Mouse (Mus musculus) mouse trophoblast stem cell (cell line): ENCODE data around the gene Lrg1.
"Not testable (repeated sequence)": the region's sequence is repeated elsewhere in the genome, so short reads cannot be mapped to it uniquely, and the experiment has no call there.

ENCODE experiments used
- in situ Hi-C, 2 experiments: fragments of 300-500 bp; cut with MseI, MboI; formaldehyde crosslinking; loops; 2 replicates in 1 of 2; 3 replicates in 1 of 2; pipeline ENCODE4 v1.15.1; 2025

Lrg1 gene

DNA sequence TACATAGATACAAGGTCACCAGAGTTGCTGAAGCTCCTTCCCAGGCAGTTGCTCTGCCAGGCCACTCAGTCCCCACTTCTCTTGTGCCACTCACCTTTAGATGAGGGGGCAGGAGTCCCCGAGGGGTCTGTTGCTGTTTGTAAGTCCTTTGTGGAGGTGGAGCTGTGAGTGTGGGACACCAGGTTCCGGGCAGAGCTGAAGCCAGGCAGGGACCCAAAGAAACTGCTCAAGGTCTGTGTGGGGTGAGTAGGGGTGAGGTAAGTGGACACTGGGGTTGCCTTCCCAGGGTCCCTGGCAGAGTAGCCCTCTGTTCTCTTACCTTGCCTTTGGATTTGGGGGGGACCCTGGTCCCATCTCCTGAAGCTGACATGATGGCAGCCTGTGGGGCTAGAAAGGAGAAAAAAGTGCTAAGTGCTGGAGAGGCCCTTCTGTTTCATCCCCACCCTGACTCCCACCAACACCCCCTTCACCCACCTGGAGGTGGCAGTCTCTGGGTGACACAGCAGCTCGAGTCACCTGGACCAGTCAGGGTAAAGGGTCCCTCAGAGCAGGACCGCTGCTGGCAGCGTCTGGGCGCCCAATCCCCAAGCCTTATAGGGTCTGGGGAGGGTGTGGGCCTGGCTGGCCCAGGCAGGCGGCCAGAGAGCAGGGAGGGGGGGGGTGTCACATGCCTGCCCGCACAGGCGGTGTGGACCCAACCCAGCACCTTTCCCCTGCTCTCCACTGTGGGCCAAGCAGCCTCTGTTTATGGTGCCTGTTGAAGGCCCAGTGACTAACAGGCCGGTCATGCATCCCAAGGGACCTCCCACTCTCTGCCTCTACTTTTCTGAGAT is 12.4 kb downstream of the Lrg1 start, which contains the start of gene Plin4:
Plin4 (minus strand) TSS at position 585 of the 833 bp plus-strand sequence.
- in situ Hi-C loops, result no loop called here

DNA sequence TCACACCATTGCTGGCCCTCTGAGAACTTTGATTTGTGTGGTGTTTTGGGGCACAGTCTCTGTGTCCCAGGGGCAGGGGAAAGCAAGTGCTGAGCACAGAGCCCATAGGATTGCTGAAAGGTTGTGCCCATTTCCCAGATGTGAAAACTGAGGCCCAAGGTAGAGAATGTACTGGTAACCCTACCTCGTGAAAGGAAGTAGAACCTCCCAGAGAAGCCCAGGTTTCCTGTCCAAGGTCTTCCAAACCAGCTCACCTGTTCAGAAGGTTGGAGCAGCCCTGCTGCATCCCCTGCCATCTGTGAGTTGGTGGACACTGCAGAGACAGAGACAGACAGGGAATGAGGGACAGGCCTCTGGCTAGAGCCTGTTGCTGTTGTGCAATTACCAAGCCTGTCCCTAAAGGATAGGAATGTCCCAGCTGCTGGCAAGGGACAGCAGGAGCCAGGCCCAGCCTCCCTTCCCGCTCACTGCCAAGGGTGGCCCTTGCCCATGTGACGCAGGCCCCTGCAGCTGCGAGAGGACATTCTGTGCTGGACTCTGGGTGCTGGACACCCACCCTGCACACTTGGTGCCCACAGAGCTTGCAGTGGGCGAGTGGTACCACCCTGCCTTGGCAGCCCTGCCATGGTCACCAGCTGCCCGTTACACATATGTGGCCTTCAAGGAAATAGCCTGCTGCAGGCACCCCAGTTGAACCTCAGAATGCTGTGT is 13.3 kb downstream of the Lrg1 start:
- in situ Hi-C loops, result no loop called here

DNA sequence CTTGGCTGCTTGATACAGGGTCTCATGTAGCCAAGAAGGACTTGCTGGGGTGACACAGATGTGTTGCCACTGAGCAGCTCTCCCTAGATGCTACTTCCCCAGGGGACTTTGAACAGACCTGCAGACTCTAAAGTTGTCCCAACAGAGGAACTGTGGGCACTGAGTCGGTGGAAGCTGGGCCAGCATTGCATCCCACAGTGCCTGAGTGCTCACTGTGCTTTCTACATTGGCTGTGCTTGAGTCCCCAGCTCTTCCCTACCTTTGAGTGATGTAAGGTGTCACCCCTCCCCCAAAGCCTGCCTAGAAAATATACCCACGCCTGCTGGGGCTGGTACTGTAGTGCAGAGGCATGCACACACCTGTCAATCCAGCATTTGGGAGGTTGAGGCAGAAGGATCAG is 14.1 kb downstream of the Lrg1 start:
- in situ Hi-C loops, result no loop called here

DNA sequence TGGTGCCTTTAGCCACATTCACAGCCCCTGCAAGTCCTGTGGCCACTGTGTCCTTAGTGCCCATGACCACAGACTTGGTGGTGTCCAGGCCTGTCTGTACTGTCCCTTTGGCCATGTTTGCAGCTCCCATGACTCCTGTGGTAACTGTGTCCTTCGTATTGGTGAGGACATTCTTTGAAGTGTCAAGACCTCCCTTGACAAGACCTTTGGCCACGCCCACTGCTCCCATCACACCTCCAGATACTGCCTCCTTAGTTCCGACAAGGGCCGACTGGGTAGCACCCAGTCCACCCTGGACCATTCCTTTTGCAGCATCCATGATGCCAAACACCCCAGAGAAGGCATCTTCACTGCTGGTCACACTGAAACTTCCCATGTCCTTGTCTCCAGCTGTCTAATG is 14.8 kb downstream of the Lrg1 start:
- in situ Hi-C loops, result no loop called here

DNA sequence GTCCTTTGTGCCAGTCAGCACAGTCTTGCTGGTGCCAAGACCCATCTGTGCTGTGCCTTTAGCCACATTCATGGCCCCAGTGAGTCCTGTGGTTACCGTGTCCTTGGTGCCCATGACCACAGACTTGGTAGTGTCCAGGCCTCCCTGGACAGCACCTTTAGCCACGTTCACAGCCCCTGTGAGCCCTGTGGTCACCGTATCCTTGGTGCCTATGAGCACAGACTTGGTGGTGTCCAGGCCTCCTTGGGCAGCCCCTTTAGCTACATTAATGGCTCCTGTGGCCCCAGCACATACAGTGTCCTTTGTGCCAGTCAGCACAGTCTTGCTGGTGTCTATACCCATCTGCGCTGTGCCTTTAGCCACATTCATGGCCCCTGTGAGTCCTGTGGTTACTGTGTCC is 15.4 kb downstream of the Lrg1 start:
- in situ Hi-C loops, result not testable (repeated sequence)

DNA sequence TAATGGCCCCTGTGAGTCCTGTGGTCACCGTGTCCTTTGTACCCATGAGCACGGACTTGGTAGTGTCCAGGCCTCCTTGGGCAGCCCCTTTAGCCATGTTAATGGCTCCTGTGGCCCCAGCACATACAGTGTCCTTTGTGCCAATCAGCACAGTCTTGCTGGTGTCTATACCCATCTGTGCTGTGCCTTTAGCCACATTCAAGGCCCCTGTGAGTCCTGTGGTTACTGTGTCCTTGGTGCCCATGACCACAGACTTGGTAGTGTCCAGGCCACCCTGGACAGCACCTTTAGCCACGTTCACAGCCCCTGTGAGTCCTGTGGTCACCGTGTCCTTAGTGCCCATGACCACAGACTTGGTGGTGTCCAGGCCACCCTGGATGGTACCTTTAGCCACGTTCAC is 17.0 kb downstream of the Lrg1 start:
- in situ Hi-C loops, result not testable (repeated sequence)

DNA sequence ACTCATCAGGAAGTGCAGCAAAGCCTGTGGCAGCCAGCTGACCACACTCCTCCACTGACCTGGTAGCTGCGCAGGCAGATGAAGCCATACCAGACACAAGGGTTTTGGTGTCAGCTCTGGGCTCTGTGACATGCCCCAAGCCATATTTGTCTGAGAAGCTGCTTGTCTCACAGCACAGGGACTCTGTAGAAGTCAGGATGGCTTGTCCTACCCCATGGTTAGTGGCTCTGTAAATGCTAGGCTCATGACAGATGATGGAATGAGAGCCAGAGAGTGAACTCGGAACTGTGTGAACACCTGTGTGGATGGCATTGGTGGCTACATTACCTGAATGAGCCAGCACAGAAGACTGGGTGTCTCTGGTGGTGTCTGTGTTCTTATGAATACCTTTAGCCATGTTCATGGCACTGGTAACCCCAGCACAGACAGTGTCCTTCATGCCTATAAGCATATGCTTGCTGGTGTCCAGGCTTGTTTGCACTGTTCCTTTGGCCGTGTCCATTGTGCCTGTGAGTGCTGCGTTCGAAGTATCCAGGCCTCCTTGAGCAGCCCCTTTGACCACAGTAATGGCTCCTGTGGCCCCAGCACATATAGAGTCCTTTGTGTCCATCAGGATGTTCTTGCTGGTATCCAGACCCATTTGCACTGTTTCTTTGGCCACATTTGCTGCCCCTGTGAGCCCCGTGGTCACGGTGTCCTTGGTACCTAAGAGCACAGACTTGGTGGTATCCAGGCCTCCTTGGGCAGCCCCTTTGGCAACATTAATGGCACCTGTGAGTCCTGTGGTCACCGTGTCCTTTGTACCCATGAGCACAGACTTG is 18.1 kb downstream of the Lrg1 start:
- in situ Hi-C loops, result no loop called here

DNA sequence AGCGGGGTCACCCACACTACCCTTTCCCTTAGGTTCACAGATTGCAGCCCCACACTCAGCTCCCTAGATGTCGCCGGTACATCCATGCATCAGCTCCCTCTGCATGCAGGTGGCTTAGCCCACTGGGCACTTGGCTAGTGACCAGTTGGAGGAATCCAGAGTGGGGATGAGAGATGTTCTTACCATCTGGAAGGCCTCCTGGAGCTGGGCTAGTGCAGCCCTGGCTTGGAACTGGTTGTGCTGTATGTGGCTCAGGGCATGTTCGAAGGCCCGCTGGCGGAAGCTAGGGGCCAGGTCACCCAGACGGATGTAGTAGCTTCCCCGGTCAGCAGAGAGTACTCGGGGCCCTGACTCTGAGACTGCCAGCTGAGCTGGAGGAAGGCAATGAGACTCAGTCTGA is 18.9 kb downstream of the Lrg1 start:
- in situ Hi-C loops, result no loop called here

DNA sequence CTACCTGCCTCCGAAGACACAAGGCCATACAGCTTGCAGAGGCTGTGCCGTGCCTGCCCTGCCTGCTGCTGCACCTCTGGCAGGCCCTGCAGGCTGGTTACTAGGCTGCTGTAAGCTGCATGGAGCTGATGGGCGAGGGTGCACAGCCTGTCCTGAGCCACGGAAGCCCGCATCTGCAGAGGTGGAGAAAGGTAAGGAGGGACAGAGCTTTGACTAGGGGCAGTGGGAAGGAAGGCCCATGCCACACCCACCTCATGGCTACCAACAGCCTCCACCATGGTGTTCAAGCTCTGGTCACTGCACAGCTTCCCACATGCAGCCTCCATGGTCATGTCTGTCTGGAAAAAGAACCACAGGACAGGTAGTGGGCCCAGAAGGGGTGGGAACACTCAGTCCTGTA is 19.6 kb downstream of the Lrg1 start:
- in situ Hi-C loops, result no loop called here

DNA sequence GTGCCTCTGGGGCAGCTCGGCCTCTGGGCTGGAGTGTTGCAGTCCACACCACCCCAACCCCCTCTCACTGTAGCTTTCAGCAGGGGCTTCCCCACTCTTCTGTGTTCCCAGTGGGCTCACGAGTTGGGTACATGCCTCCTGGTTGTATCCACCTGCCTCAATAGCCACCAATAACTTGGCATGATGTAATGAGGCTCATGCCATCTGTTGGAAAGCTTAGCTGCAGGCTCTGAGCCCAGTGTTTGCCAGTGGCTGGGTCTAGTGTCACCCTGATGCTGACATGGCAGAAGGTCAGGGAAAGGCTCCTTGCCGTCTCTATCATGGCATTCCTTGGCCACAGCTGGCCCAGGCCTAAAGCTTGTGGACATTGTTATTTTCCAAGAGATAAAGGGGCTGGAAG is 21.0 kb downstream of the Lrg1 start:
- in situ Hi-C loops, result no loop called here

DNA sequence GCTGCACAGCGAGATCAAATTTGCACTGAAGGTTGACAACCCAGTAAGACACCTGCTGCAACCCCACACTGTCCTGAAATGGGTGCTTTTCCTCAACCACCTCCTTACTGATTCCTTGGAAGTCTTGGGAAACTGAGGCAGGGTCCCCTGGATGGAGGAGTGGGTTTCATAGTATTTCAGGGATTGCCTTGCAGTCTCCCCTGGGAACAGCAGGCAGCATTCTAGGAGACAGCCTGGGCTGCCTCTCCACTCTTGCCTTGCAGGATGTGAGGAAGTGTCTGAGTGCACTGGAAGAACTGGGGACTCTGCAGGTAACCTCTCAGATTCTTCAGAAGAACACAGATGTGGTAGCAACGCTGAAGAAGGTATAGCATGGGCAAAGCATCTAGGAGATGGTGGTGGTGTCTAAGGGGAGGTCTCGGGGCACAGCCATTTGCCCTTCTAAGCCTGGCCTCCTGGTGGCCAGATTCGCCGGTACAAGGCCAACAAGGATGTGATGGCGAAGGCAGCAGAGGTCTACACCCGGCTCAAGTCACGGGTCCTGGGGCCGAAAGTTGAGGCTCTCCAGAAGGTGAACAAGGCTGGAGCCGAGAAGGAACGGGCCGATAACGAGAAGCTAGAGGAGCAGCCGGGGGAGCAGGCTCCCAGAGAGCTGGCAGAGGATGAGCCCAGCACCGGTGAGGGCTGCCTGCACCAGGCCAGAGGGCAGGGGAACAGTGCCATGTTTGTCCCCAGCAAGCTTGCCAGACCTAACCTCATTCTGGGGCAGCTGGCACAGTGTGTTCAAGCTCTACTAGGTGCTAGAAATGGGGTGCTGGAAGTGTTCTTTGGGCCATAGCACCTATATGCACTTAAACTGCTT is 22.9 kb downstream of the Lrg1 start:
- in situ Hi-C loops, result no loop called here

DNA sequence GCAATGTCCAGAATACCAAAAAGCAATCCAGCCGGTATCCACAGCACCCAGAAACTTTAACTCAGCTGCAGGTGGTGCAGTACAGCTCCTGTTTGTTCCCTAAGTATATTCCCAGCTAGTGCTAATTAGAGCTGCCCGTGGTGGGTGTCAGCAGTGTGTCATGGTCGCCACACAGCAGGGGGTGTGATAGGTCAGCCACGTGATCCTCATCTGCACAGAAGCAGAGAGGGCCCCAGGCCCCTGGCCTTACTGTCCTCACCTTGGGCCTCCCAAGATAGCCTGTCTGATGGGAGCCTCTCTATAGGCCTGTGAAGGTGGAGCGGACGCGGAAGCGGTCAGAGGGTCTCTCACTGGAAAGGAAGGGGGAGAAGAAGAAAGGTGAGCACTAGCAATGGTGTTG is 23.6 kb downstream of the Lrg1 start:
- in situ Hi-C loops, result no loop called here

DNA sequence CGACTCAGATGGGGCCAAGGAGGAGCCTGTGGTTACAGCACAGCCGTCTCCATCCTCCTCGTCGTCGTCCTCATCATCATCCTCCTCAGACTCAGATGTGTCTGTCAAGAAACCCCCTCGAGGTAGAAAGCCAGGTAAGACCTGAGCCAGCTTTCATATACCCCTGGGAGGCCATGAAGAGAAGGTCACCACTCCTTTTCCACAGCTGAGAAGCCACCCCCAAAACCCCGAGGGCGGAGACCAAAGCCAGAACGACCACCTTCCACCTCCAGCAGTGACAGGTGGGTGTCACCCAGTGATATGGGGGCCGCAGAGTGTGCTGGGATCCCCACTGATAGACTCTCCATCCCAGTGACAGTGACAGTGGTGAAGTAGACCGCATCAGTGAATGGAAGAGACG is 24.9 kb downstream of the Lrg1 start:
- in situ Hi-C loops, result no loop called here

DNA sequence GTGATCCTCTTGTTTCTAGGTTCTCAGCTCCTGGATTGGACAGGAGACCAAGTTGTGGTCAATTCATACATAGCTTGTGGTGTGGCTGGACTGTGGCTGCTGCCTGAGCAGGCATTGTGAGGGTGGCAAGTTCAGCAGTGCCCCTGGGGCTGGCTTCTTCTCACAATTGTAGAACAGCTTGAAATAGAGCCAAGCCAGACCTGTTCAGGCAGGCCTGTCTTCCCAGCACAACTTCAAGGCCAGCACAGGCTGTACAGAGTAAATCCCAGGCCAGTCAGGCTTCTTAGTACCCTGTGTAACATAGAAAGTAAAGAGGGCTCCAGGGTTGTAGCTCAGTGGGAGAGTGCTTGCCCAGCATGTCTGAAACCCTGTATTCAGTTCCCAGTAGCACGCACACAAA is 29.0 kb downstream of the Lrg1 start:
- in situ Hi-C loops, result no loop called here

DNA sequence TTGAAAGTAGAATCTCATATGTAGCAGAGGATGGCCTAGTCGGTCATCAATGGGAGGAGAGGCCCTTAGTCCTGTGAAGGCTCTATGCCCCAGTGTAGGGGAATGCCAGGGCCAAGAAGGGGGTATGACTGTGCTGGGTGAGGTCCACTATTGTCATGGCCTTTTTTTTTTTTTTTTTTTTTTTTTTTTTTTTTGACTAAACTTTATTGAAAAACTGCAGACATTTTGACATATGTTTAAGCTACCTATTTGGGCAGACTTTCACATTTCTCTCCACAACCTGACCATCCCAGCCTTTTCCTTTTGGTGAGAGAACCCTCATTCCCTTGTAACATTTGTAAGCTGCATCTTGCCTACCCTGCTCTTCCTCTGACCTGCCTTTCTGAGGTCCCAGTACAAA is 29.5 kb downstream of the Lrg1 start:
- in situ Hi-C loops, result no loop called here

DNA sequence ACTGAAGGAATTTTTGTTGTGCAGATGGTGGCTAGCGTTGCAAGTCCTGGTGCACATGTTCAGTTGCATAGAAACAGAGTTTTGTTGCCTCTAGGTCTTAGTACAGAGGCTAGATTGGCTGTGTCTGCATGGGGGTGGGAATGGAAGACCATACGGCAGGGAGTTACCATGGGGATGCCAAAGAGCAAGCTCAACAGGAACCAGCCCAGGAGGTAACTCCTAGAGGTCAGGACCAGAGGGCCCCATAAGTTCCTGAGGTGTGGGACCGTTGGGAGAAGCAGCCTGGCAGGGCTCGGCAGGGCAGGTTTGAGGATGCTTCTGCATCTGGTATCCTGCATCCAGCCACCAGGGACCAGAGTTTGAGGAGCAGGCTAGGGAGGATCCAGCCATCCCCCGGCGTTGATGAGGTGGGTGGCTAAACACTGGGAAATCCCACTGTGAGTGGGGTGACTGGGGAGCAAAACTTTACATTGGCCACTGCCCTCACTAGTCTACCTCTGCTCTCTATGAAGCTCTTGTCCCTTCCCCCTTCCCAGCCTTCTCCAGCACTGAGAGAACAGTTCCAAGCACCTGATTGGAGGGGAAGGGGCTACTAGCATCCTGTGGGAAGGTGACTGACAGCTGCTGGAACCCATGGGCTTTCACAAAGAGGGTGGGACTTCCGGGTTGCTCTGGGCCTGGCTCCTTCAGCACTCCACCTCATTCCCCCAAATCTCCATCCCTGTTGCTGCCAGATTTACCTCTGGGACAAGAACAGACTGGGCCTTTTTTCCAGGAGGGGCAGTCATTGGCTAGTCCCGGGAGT is 40.8 kb downstream of the Lrg1 start:
- in situ Hi-C loops, result no loop called here

DNA sequence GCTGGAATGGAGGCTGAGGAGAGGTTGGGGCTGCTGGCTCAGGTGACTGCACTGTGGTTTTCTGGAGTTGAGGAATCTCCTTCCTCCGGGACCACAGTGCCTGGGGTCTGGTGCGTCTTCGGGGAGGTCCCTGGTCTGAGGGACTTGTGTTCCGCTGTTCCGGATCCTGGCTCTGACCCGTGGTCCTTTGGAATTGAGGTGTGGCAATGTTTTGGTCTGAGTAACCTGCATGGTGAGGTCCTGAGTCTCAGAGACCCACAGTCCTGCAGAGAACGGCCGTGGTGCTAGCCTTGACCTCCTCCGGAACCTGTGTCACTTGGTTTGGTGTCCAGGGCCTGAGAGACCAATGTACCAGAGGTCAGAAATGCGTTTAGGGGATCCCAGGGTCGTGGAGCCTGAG is 41.9 kb downstream of the Lrg1 start:
- in situ Hi-C loops, result no loop called here

DNA sequence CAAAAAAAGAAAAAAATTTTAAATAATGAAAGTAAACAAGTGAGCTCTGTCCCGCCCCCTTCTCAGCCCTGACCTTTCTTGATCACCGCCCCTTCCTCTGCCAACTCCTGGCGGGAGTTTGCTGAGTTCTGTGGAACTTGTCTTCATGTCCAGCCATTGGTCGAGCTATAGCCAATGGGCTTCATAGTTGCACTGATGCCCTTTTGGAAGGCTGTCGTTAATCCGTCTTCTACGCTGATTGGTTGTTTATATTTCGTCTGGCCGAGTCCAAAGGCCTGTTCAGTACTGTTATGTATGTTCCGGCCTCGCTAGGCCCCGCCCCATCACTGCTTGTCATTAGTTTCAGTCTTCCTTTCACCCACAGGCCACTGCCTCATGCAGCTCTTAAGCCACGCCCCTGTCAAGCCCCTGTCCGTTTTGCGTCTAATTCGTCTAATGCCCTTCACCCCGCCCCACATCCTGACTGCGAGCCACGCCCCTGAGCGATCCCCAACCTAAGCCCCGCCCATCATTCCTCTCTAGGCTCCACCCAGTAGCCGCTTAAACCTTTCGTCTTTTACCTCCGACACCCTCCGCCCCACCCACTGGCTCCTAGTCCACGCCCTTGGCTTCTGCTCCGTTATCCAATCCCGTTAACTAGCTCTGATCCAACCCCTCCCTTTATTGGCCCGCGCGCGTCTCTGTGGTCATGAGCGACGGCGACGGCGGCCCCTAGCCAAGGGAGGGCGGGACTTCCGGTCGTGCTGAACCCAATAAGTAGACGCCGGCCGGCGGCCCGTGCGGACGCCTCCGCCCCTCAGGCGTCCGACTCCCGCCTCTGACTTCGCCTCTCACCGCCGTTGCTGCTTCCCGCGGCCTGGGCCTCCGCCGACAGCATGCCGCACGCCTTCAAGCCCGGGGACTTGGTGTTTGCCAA is 42.7 kb downstream of the Lrg1 start, which contains the start of gene Hdgfl2:
Hdgfl2 (plus strand) TSS at position 755 of the 916 bp plus-strand sequence.
- in situ Hi-C loops, result no loop called here

DNA sequence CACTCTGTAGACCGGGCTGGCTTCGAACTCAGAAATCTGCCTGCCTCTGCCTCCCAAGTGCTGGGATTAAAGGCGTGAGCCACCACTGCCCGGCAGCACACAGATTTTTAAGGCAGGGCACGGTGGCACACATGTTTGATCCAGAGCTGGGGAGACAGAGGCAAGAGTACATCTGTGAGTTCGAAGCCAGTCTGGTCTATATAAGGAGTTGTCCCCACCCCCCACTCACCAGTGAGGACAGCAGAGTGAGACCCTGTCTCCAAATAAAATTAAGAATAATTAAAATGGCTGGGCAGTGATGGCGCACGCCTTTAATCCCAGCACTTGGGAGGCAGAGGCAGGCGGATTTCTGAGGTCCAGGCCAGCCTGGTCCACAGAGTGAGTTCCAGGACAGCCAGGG is 43.4 kb downstream of the Lrg1 start:
- in situ Hi-C loops, result not testable (repeated sequence)
